Mouse (Mus musculus): ENCODE results near the gene Pappa2. TPM values are rescaled to one million over a fixed set of nuclear protein-coding genes. Genes with fewer than 3 reads are reported as not detected.

Pappa2 gene
- polyA plus RNA-seq, 1 experiment from 2014 or later, result 2.4 TPM

DNA sequence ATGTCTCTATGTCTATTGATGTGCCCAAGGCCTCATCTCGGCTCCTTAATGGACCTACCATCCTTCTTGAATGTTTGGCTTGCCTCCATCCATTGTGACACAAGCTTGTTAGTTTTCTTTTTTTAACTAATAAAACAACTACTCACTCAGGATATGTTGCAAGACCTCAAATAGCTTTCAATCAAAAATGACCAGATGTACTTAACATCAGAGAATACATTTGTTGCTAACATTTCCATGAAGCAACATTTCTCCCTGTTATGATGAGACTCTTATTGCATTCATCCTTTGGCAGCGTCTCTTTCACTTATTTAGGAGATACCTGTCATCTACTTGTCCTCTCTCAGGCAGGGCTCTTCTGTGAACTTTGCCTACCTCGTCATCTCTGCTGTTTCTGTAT lies 61.4 kb downstream of the Pappa2 start:
- H3K27me3 ChIP-seq (ENCODE audit: insufficient read depth, low read length), result no peaks in the 10 kb centered on the region
- no peaks in the 10 kb centered on the region for H3K4me1 ChIP-seq (replicated peaks; ENCODE audit: insufficient read depth, low read length)
- ATAC-seq (replicated peaks; ENCODE audit: low FRiP score, low read depth), result no peak
- no peak for TF ChIP-seq CTCF (IDR thresholded peaks at IDR 0.05; ENCODE audit: low read depth)
- no peak overlapping the region for H3K9ac ChIP-seq (ENCODE audit: low read depth, low read length)
- 70% methylated on average over 3 of the region's 3 CpGs for WGBS
- H3K27ac ChIP-seq, result no peak overlapping the region
- H3K36me3 ChIP-seq (ENCODE audit: insufficient read depth, low read length), result no peaks in the 10 kb centered on the region
- H3K9me3 ChIP-seq (replicated peaks; ENCODE audit: low read length), result no peaks in the 10 kb centered on the region
- no peak overlapping the region for H3K4me3 ChIP-seq (replicated peaks; ENCODE audit: low read depth, low read length)
- H3K4me2 ChIP-seq (ENCODE audit: low read length), result no peak overlapping the region
- no peak for DNase-seq (ENCODE audit: low spot score)

DNA sequence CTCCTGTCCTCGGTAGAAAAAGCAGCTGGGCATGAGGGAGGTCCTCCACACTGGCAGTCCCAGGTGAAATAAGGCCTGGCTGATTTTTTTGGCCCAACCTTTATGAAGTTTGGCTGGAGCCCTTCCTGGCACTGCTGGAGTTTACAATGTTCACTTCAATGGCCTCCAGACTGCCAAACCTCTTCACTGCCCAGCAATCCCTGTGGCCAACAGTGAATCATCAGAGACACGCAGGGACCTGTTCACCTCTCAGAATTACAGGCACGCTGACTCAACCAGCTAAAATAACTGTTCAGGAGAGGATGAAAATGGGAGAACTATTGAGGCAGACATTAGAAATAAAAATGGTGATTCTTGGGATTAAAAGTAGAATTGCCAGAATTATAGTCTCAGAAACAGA lies 63.2 kb downstream of the Pappa2 start:
- H3K9ac ChIP-seq (ENCODE audit: low read depth, low read length), result no peak overlapping the region
- no peak for TF ChIP-seq CTCF (IDR thresholded peaks at IDR 0.05; ENCODE audit: low read depth)
- ATAC-seq (replicated peaks; ENCODE audit: low FRiP score, low read depth), result no peak
- no peak overlapping the region for H3K27ac ChIP-seq
- H3K4me1 ChIP-seq (replicated peaks; ENCODE audit: insufficient read depth, low read length), result no peaks in the 10 kb centered on the region
- H3K9me3 ChIP-seq (replicated peaks; ENCODE audit: low read length), result no peaks in the 10 kb centered on the region
- no peaks in the 10 kb centered on the region for H3K36me3 ChIP-seq (ENCODE audit: insufficient read depth, low read length)
- DNase-seq (ENCODE audit: low spot score), result no peak
- no peak overlapping the region for H3K4me2 ChIP-seq (ENCODE audit: low read length)
- no peak overlapping the region for H3K4me3 ChIP-seq (replicated peaks; ENCODE audit: low read depth, low read length)
- no peaks in the 10 kb centered on the region for H3K27me3 ChIP-seq (ENCODE audit: insufficient read depth, low read length)
- 77% methylated on average over 3 of the region's 3 CpGs for WGBS

DNA sequence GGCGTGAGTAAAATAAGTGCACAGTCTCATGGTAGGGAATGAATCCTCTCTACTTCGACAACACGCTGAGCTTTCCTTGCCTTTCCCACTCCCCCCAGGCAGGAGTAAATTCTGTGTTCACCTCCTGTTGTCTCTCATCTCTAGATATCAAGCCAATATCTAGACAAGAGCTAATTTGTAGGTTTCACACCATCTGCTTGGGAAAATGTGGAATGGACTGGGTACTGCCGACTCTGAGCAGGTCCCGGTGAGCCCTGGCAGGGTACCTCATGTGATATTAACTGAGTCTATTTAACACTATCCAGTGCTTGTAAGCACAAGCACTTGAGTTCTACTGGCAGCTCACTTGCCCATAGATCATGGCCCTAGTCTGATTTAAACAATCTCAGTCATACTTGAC lies 64.7 kb downstream of the Pappa2 start:
- no peak for DNase-seq (ENCODE audit: low spot score)
- Histone ChIP-seq H3K27ac (no peak overlapping the region), H3K27me3 (ENCODE audit: insufficient read depth, low read length) (no peaks in the 10 kb centered on the region), H3K36me3 (ENCODE audit: insufficient read depth, low read length) (no peaks in the 10 kb centered on the region), H3K4me3 (replicated peaks; ENCODE audit: low read depth, low read length) (no peak overlapping the region), H3K9me3 (replicated peaks; ENCODE audit: low read length) (no peaks in the 10 kb centered on the region), H3K9ac (ENCODE audit: low read depth, low read length) (no peak overlapping the region), H3K4me1 (replicated peaks; ENCODE audit: insufficient read depth, low read length) (no peaks in the 10 kb centered on the region), H3K4me2 (ENCODE audit: low read length) (no peak overlapping the region)
- TF ChIP-seq CTCF (IDR thresholded peaks at IDR 0.05; ENCODE audit: low read depth), result no peak
- 89% methylated on average over 5 of the region's 5 CpGs for WGBS
- no peak for ATAC-seq (replicated peaks; ENCODE audit: low FRiP score, low read depth)

DNA sequence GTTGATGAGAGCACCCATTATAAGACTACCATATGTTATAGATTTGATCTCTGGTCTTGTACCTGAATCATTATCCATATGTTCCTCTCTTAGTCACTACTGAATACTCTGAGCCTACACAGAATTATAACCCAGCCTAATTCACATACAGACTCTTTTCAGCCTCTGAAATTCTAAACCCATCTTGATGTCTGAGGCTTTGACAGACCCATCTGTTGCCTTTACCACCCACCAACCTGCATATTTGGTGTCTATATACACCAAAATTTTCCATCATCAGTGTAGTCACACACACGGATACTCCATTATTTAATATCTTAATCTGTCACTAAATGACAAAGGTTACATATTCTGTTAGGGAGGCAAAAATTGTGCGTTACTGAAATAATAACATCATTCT lies 69.6 kb downstream of the Pappa2 start:
- H3K27me3 ChIP-seq (ENCODE audit: insufficient read depth, low read length), result no peaks in the 10 kb centered on the region
- no peak for DNase-seq (ENCODE audit: low spot score)
- no peaks in the 10 kb centered on the region for H3K4me1 ChIP-seq (replicated peaks; ENCODE audit: insufficient read depth, low read length)
- no peaks in the 10 kb centered on the region for H3K36me3 ChIP-seq (ENCODE audit: insufficient read depth, low read length)
- H3K9ac ChIP-seq (ENCODE audit: low read depth, low read length), result no peak overlapping the region
- H3K4me3 ChIP-seq (replicated peaks; ENCODE audit: low read depth, low read length), result no peak overlapping the region
- no peaks in the 10 kb centered on the region; the same call in 1 of the 2 replicates for H3K9me3 ChIP-seq (replicated peaks; ENCODE audit: low read length)
- TF ChIP-seq CTCF (IDR thresholded peaks at IDR 0.05; ENCODE audit: low read depth), result no peak
- WGBS, result 71% methylated on average over 2 of the region's 2 CpGs
- ATAC-seq (replicated peaks; ENCODE audit: low FRiP score, low read depth), result no peak
- H3K4me2 ChIP-seq (ENCODE audit: low read length), result no peak overlapping the region
- H3K27ac ChIP-seq, result no peak overlapping the region

DNA sequence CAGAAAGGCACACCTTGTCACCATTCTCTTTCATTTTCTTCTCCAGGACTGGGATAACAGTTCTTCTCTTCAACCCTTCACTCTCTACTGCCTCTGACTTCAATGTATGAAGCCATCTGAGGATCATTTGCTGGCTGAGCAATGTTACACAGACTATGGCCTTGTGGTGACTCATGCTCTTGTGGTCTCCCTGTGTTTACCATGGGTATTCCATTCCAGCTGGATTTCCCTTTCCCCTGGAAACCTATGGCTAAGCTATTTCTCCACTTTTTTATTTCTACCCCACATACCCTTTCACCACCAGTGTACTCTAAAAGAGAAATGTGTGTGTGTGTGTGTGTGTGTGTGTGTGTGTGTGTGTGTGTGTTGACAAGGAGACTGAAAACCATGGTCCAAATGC lies 83.0 kb downstream of the Pappa2 start:
- Histone ChIP-seq H3K36me3 (ENCODE audit: insufficient read depth, low read length) (no peaks in the 10 kb centered on the region), H3K4me2 (ENCODE audit: low read length) (no peak overlapping the region), H3K4me3 (replicated peaks; ENCODE audit: low read depth, low read length) (no peak overlapping the region), H3K27me3 (ENCODE audit: insufficient read depth, low read length) (no peaks in the 10 kb centered on the region), H3K4me1 (replicated peaks; ENCODE audit: insufficient read depth, low read length) (no peaks in the 10 kb centered on the region), H3K9me3 (replicated peaks; ENCODE audit: low read length) (no peaks in the 10 kb centered on the region), H3K27ac (no peak overlapping the region), H3K9ac (ENCODE audit: low read depth, low read length) (no peak overlapping the region)
- no peak for TF ChIP-seq CTCF (IDR thresholded peaks at IDR 0.05; ENCODE audit: low read depth)
- DNase-seq (ENCODE audit: low spot score) (no peak), ATAC-seq (replicated peaks; ENCODE audit: low FRiP score, low read depth) (no peak)

DNA sequence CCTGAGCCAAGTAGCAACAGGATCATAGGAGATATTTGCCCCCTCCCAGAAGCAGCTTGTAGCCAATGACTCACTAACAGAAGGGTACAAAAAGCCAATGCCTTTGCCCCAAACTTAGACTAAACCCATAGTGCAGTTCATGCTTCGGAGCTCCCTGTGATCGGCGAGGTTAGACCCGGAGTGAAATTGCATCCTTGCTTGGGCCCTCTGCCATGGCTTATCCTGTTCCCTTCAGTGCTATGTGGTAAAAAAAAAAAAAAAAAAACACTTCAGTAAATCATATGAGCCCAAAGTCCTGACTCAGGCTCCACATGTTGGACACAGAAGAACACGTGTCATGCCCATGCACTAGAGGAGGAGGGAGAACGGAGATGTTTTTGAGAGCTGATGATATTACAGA lies 85.8 kb downstream of the Pappa2 start:
- no peak for ATAC-seq (replicated peaks; ENCODE audit: low FRiP score, low read depth)
- WGBS, result 70% methylated on average over 6 of the region's 6 CpGs
- TF ChIP-seq CTCF (IDR thresholded peaks at IDR 0.05; ENCODE audit: low read depth), result no peak

DNA sequence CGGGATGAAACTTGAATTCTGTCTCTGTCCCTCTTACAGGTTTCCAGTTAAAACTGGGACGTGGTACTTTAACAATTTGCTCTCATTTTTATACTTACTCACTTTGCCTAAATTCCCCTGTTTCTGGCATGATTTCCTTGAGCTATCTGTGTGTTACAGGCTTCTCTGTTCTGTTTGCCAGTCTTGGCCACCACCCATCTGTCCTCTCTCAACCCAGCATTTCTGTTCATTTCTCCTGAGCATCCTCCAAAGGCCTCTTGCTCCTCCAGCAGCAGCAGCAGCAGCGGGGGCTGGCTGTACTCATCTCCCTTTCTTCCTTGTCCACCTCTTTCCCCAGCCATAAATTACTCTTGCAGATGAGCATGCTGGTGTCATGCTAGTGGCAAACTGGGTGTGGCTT lies 104.8 kb downstream of the Pappa2 start:
- ATAC-seq (replicated peaks; ENCODE audit: low FRiP score, low read depth) (no peak), DNase-seq (ENCODE audit: low spot score) (no peak)
- WGBS, result 59% methylated on average over 3 of the region's 3 CpGs
- H3K4me2 ChIP-seq (ENCODE audit: low read length), result no peak overlapping the region
- no peak overlapping the region for H3K9ac ChIP-seq (ENCODE audit: low read depth, low read length)
- no peaks in the 10 kb centered on the region for H3K9me3 ChIP-seq (replicated peaks; ENCODE audit: low read length)
- no peak overlapping the region for H3K27ac ChIP-seq
- no peak overlapping the region for H3K4me3 ChIP-seq (replicated peaks; ENCODE audit: low read depth, low read length)
- H3K4me1 ChIP-seq (replicated peaks; ENCODE audit: insufficient read depth, low read length), result no peaks in the 10 kb centered on the region
- no peaks in the 10 kb centered on the region for H3K36me3 ChIP-seq (ENCODE audit: insufficient read depth, low read length)
- TF ChIP-seq CTCF (IDR thresholded peaks at IDR 0.05; ENCODE audit: low read depth), result no peak
- H3K27me3 ChIP-seq (ENCODE audit: insufficient read depth, low read length), result no peaks in the 10 kb centered on the region

More for the DNA sequence above, 85.8 kb downstream of the Pappa2 start:
- DNase-seq (ENCODE audit: low spot score), result no peak
- Histone ChIP-seq H3K9me3 (replicated peaks; ENCODE audit: low read length) (no peaks in the 10 kb centered on the region), H3K4me3 (replicated peaks; ENCODE audit: low read depth, low read length) (no peak overlapping the region), H3K9ac (ENCODE audit: low read depth, low read length) (no peak overlapping the region), H3K27me3 (ENCODE audit: insufficient read depth, low read length) (no peaks in the 10 kb centered on the region), H3K4me1 (replicated peaks; ENCODE audit: insufficient read depth, low read length) (no peaks in the 10 kb centered on the region), H3K4me2 (ENCODE audit: low read length) (no peak overlapping the region), H3K36me3 (ENCODE audit: insufficient read depth, low read length) (no peaks in the 10 kb centered on the region), H3K27ac (no peak overlapping the region)

All from kidney, postnatal 0 days (tissue).